Mouse (Mus musculus) liver, embryonic 14.5 days (tissue): ENCODE data around the gene Skint10.

Experiments
- CTCF ChIP-seq: IDR thresholded peaks from 2 replicates; pipeline ENCODE4 v1.5.1; 2016; ENCODE audit warnings: antibody characterized with exemption, low read depth, control low read depth
- EP300 ChIP-seq: IDR thresholded peaks from 2 replicates; pipeline ENCODE4 v1.6.1; 2016; ENCODE audit warnings: antibody characterized with exemption, low read depth

GRCm38 (mm10) chr4:112790646-112791045 lies 16.0 kb upstream of the Skint10 start:
- TF ChIP-seq EP300 (no peak), CTCF (peak; percentile 35)
